Mouse (Mus musculus): Measurements from ENCODE around the gene Sf3b5. TPM values are rescaled to one million over a fixed set of nuclear protein-coding genes. Genes with fewer than 3 reads are reported as not detected.
"Not testable (repeated sequence)": the region's sequence is repeated elsewhere in the genome, so short reads cannot be mapped to it uniquely, and the experiment has no call there.

Gene Sf3b5
- total RNA-seq, 1 experiment from 2014 or later, result 6.5 TPM

DNA sequence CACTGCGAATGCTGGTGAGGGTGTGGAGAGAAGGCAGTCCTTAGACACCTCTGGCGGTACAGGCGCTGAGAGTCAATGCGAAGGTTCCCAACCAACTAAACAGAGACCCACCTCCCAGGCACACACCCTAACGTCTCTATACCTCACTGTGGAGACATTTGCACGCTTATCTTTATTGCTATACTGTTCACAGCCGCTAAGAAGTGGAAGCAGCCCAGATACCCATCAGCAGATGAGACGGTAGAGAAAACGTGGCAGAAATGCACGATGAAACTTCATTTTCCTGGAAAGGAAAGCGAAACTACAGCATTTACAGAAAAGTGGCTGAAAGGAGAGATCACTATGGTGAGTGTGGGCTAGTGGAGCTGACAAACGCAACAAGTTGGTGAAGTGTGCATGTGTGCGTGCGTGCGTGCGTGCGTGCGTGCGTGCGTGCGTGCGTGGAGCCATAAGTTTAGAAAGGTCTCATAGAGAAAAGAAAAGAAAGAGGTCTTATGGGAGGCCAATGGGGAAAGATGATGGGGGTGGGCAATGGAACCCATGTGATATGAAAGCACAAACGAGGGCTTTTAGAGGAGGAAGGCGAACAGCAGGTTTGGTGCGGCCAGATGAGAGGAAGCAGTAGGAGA lies 11.6 kb upstream of the Sf3b5 start:
- ATAC-seq (ENCODE audit: extremely low read depth, insufficient number of reproducible peaks, low FRiP score, poor library complexity, severe bottlenecking), result no peak

DNA sequence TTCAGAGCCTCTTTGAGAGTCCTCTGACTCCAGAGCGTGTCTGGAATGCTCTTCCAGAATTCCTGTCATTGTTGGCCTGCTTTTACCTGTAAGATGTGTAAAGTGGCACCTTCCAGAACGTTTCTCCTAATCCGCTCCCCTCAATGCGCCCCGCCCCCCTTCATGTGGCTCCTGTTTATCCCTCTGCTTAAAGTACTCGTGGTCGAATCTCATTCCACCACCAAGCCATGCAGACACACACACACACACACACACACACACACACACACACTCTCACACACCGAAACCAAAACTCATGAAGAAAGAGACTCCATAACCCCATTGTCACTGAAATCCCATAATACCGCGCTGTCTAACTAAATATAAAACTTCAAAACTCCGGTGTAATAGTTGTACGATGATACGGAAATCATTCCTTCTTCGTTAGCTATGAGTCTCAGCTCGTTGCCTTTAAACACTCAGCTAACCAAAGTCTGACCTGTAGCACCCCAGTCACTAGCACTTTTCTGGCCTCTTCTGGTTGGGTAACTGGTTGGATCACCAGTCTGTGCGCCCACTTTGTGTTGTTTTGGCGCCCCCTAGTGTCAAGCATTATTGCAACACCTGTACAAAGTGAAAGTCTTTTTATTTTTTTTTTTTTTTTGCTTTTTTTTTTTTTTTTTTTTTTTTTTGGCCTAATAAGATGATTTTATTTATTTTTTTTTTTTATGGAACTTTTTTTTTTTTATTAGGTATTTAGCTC lies 8.2 kb upstream of the Sf3b5 start:
- peak; percentile 100 for ATAC-seq (ENCODE audit: extremely low read depth, insufficient number of reproducible peaks, low FRiP score, poor library complexity, severe bottlenecking)

GRCm38 (mm10) chr10:13007876-13008736 lies 3.0 kb downstream of the Sf3b5 start:
- peak; percentile 100 for ATAC-seq (ENCODE audit: extremely low read depth, insufficient number of reproducible peaks, low FRiP score, poor library complexity, severe bottlenecking)

- no peak for ATAC-seq (ENCODE audit: extremely low read depth, insufficient number of reproducible peaks, low FRiP score, poor library complexity, severe bottlenecking)
These were observed 3.6 kb downstream of the Sf3b5 start for GRCm38 (mm10) chr10:13008737-13009121.

GRCm38 (mm10) chr10:13014026-13014425 lies 8.9 kb downstream of the Sf3b5 start:
- no peak for ATAC-seq (ENCODE audit: extremely low read depth, insufficient number of reproducible peaks, low FRiP score, poor library complexity, severe bottlenecking)

GRCm38 (mm10) chr10:13016573-13016972 lies 11.4 kb downstream of the Sf3b5 start:
- ATAC-seq (ENCODE audit: extremely low read depth, insufficient number of reproducible peaks, low FRiP score, poor library complexity, severe bottlenecking), result peak; percentile 84

DNA sequence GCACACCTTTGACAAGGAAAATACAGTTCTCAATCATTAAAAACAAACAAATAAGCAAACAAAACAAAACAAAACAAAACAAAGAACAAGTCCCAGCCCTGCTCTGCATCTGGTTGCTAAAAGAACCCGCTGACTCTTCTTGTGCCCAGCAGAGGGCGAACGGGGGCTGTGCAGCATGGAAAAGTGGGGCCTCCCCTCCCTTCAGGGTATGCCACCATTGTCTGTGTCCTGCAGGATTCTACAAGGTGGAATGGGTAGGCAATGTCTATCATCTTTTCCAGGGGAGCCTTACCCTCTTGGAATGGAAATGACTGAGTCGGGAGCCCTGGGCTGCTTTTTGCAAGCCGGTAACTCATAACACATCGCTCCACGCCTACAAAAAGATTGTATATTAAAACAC lies 13.4 kb downstream of the Sf3b5 start:
- ATAC-seq (ENCODE audit: extremely low read depth, insufficient number of reproducible peaks, low FRiP score, poor library complexity, severe bottlenecking), result no peak

- no peak for ATAC-seq (ENCODE audit: extremely low read depth, insufficient number of reproducible peaks, low FRiP score, poor library complexity, severe bottlenecking)
These were observed 13.9 kb downstream of the Sf3b5 start for GRCm38 (mm10) chr10:13019026-13019425.

DNA sequence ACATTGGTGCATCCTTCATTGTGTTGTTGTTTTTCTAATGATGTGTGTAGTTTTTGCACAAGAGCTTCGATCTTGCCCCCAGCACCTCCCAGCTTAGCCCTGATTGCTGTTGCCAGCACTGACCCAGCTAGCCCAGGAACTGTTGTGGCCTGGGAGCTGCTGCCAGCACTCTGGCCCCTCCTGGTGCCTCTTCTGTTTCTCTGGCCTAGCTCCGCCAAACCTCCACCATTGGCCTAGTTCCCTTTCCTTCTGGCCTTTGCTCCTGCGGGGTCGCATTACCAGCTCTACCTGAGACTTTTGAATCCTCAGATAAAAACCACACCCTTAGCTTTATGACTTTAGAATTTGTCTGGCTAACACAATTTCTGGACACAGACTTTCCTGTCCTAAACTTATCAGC lies 17.0 kb downstream of the Sf3b5 start:
- no peak for ATAC-seq (ENCODE audit: extremely low read depth, insufficient number of reproducible peaks, low FRiP score, poor library complexity, severe bottlenecking)

- not testable (repeated sequence) for ATAC-seq (ENCODE audit: extremely low read depth, insufficient number of reproducible peaks, low FRiP score, poor library complexity, severe bottlenecking)
These were observed 18.8 kb downstream of the Sf3b5 start for GRCm38 (mm10) chr10:13023985-13024384.

- ATAC-seq (ENCODE audit: extremely low read depth, insufficient number of reproducible peaks, low FRiP score, poor library complexity, severe bottlenecking), result no peak
These were observed 22.6 kb downstream of the Sf3b5 start for GRCm38 (mm10) chr10:13027702-13028101.

- no peak for ATAC-seq (ENCODE audit: extremely low read depth, insufficient number of reproducible peaks, low FRiP score, poor library complexity, severe bottlenecking)
These were observed 23.1 kb downstream of the Sf3b5 start for GRCm38 (mm10) chr10:13028215-13028614.

DNA sequence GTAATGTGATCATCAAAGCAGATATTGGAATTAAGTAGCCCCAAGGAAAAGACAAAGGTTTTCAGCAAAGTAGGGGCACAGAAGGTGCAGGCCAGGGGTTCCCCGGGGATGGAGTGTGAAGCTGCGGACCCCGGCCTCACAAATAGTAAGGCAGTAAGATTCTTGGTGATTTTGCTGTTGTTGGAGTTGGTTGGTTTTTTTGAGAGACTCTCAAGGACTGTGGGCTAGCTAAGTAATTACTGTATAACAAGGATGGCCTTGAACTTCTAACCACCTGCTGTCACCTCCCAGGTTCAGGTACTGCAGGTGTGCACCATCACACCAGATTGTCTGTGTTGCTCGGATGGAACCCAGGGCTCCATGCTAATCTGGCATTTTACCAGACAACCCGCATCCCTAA lies 24.3 kb downstream of the Sf3b5 start:
- ATAC-seq (ENCODE audit: extremely low read depth, insufficient number of reproducible peaks, low FRiP score, poor library complexity, severe bottlenecking), result no peak

DNA sequence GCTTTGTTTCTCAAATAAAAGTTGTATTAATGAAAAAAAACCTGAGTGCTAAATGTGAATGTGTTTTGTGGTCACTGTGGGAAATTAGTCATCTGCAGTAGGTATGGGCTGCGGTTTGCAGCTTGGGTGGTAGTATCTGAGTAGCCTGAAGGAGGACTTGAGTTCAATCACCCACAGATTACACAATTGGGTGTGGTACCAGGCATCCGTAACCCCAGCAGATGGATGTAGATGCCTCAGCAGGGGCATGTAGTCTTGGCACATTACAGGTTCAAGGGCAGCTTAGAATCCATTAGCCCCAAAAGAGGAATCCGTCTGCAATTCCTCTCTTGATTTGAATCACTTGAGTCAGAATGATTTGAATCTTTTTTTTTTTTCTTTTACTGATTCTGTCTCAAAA lies 30.1 kb downstream of the Sf3b5 start:
- ATAC-seq (ENCODE audit: extremely low read depth, insufficient number of reproducible peaks, low FRiP score, poor library complexity, severe bottlenecking), result no peak

- no peak for ATAC-seq (ENCODE audit: extremely low read depth, insufficient number of reproducible peaks, low FRiP score, poor library complexity, severe bottlenecking)
These were observed 34.6 kb downstream of the Sf3b5 start for GRCm38 (mm10) chr10:13039637-13040174.

- no peak for ATAC-seq (ENCODE audit: extremely low read depth, insufficient number of reproducible peaks, low FRiP score, poor library complexity, severe bottlenecking)
These were observed 39.5 kb downstream of the Sf3b5 start for GRCm38 (mm10) chr10:13044659-13045058.

DNA sequence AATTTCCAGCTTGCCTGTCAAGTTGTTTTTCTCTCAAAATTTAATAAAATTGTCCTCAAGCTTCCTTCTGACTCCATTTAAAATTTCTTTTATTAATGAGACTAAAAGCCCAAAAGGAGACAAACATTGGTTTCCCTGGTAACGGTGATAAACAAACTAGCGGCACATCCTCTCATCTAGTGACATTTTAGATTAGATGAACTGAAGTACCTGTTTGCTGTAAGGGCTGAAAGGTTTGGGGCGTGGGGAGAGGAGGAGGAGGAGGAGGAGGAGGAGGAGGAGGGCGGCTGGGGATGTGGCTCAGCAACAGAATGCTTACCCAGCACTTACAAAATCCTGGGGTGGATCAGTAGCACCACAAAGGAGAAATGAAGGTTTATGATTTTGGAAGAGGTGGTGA lies 42.7 kb downstream of the Sf3b5 start:
- no peak for ATAC-seq (ENCODE audit: extremely low read depth, insufficient number of reproducible peaks, low FRiP score, poor library complexity, severe bottlenecking)

GRCm38 (mm10) chr10:13056863-13057381 lies 51.8 kb downstream of the Sf3b5 start:
- ATAC-seq (ENCODE audit: extremely low read depth, insufficient number of reproducible peaks, low FRiP score, poor library complexity, severe bottlenecking), result no peak

Data from neutrophil, adult 5-6 weeks (primary cell).